Mouse (Mus musculus) CH12.LX (cell line): ENCODE measurements around the gene Alg5. TPM values are rescaled to one million over a fixed set of nuclear protein-coding genes. Genes with fewer than 3 reads are reported as not detected.

ENCODE experiments used
- DNase-seq: peaks from one replicate; pipeline ENCODE4 v3.0.0-alpha.2; 2013; ENCODE audit errors: extremely low read depth
- H3K27ac ChIP-seq: 2 replicates; pipeline ENCODE4 v1.5.1; 2012; ENCODE audit warnings: low read depth, mild to moderate bottlenecking, control low read depth, moderate library complexity; ENCODE audit not compliant: insufficient read depth
- H3K27me3 ChIP-seq: replicated peaks from 2 replicates; pipeline ENCODE3; 2012; ENCODE audit warnings: inconsistent platforms
- H3K36me3 ChIP-seq, 2 experiments: replicated peaks in 1 of 2; 2 replicates each; pipeline versions ENCODE3 to v1.6.1; 2012; ENCODE audit warnings: inconsistent platforms in 1 of 2, low read length in 1 of 2, mild to moderate bottlenecking in 1 of 2, mixed read lengths in 1 of 2, moderate library complexity in 1 of 2; ENCODE audit not compliant: control insufficient read depth in 1 of 2, insufficient read depth in 1 of 2
- H3K4me1 ChIP-seq, 2 experiments: 2 replicates each; pipeline ENCODE4 v1.6.1; 2012; ENCODE audit warnings: inconsistent platforms in 1 of 2, moderate library complexity in 1 of 2; ENCODE audit not compliant: insufficient read depth in 2 of 2, control insufficient read depth in 1 of 2
- H3K4me2 ChIP-seq: 2 replicates; pipeline ENCODE4 v1.6.1; 2012; ENCODE audit warnings: low read depth, mild to moderate bottlenecking, control low read depth; ENCODE audit not compliant: poor library complexity, insufficient read depth, severe bottlenecking
- H3K4me3 ChIP-seq, 3 experiments: fragments of 150-350 bp in 1 of 3; sonication (generic) in 1 of 3; replicated peaks in 1 of 3; 2 replicates each; pipeline versions ENCODE3 to v1.5.1; 2011 to 2012; ENCODE audit warnings: low read depth in 2 of 3, low read length in 2 of 3, mild to moderate bottlenecking in 2 of 3, moderate library complexity in 2 of 3, control low read depth in 1 of 3, improper control_type of control experiment in 1 of 3, inconsistent platforms in 1 of 3, mixed read lengths in 1 of 3; ENCODE audit not compliant: poor library complexity in 1 of 3
- H3K79me2 ChIP-seq: replicated peaks from 2 replicates; pipeline ENCODE4 v1.6.1; 2012; ENCODE audit warnings: mild to moderate bottlenecking, moderate library complexity; ENCODE audit not compliant: control insufficient read depth, poor library complexity, insufficient read depth, severe bottlenecking; ENCODE audit errors: extremely low read depth
- H3K9ac ChIP-seq: 2 replicates; pipeline ENCODE4 v1.6.1; 2012; ENCODE audit warnings: low read depth, mild to moderate bottlenecking, control low read depth, moderate library complexity; ENCODE audit not compliant: insufficient read depth
- H3K9me3 ChIP-seq: replicated peaks from 2 replicates; pipeline ENCODE3; 2012; ENCODE audit warnings: low read length, inconsistent platforms, mixed read lengths
- BHLHE40 ChIP-seq: IDR thresholded peaks from 2 replicates; pipeline ENCODE4 v1.6.1; 2011; ENCODE audit warnings: mild to moderate bottlenecking, low read depth, low read length, improper control_type of control experiment
- CHD2 ChIP-seq: IDR thresholded peaks from 2 replicates; pipeline ENCODE4 v1.6.1; 2011; ENCODE audit warnings: low read length, improper control_type of control experiment
- CTCF ChIP-seq, 2 experiments: IDR thresholded peaks in 1 of 2; conservative IDR thresholded peaks in 1 of 2; 2 replicates each; pipeline ENCODE4 v1.5.1; 2011 to 2012; ENCODE audit warnings: low read depth in 2 of 2, low read length in 2 of 2, improper control_type of control experiment in 1 of 2, inconsistent platforms in 1 of 2, mild to moderate bottlenecking in 1 of 2, moderate library complexity in 1 of 2
- E2F4 ChIP-seq: IDR thresholded peaks from 2 replicates; pipeline ENCODE4 v1.6.1; 2011; ENCODE audit warnings: low read depth, low read length, improper control_type of control experiment; ENCODE audit not compliant: insufficient replicate concordance
- ELF1 ChIP-seq: IDR thresholded peaks from 2 replicates; pipeline ENCODE4 v1.6.1; 2014; ENCODE audit warnings: low read depth, mild to moderate bottlenecking, inconsistent platforms, low read length, improper control_type of control experiment
- EP300 ChIP-seq: IDR thresholded peaks from 2 replicates; pipeline ENCODE4 v1.6.1; 2011; ENCODE audit warnings: low read length, improper control_type of control experiment
- GABPA ChIP-seq: IDR thresholded peaks from 2 replicates; pipeline ENCODE4 v1.6.1; 2012; ENCODE audit warnings: low read depth, low read length, improper control_type of control experiment, inconsistent platforms; ENCODE audit not compliant: insufficient replicate concordance
- IRF4 ChIP-seq: IDR thresholded peaks from 2 replicates; pipeline ENCODE4 v1.6.1; 2014; ENCODE audit warnings: low read depth, mild to moderate bottlenecking, inconsistent platforms, low read length, improper control_type of control experiment
- JUN ChIP-seq: IDR thresholded peaks from 2 replicates; pipeline ENCODE4 v1.6.1; 2011; ENCODE audit warnings: low read depth, mild to moderate bottlenecking, low read length, improper control_type of control experiment, moderate library complexity; ENCODE audit not compliant: insufficient read depth
- JUND ChIP-seq: conservative IDR thresholded peaks from 2 replicates; pipeline ENCODE4 v1.6.1; 2011; ENCODE audit warnings: low read depth, low read length, improper control_type of control experiment
- MAFK ChIP-seq: IDR thresholded peaks from 2 replicates; pipeline ENCODE4 v1.6.1; 2011; ENCODE audit warnings: low read length, improper control_type of control experiment; ENCODE audit not compliant: insufficient replicate concordance
- MAZ ChIP-seq: IDR thresholded peaks from 2 replicates; pipeline ENCODE4 v1.6.1; 2012; ENCODE audit warnings: low read depth, mild to moderate bottlenecking, inconsistent platforms, low read length, improper control_type of control experiment, moderate library complexity
- MEF2A ChIP-seq: IDR thresholded peaks from 2 replicates; pipeline ENCODE4 v1.6.1; 2014; ENCODE audit warnings: low read depth, mild to moderate bottlenecking, inconsistent platforms, low read length, improper control_type of control experiment, borderline replicate concordance
- NELFE ChIP-seq: IDR thresholded peaks from 2 replicates; pipeline ENCODE4 v1.6.1; 2011; ENCODE audit warnings: low read depth, low read length, improper control_type of control experiment
- NRF1 ChIP-seq: IDR thresholded peaks from 2 replicates; pipeline ENCODE4 v1.6.1; 2014; ENCODE audit warnings: low read depth, mild to moderate bottlenecking, inconsistent platforms, low read length, improper control_type of control experiment, moderate library complexity
- PAX5 ChIP-seq: IDR thresholded peaks from 2 replicates; pipeline ENCODE4 v1.6.1; 2012; ENCODE audit warnings: low read length, inconsistent platforms, mixed read lengths
- POLR2A ChIP-seq: IDR thresholded peaks from 2 replicates; pipeline ENCODE4 v1.6.1; 2011; ENCODE audit warnings: low read depth, mild to moderate bottlenecking, improper control_type of control experiment, low read length
- RCOR1 ChIP-seq: conservative IDR thresholded peaks from 2 replicates; pipeline ENCODE4 v1.6.1; 2012; ENCODE audit warnings: low read depth, mild to moderate bottlenecking, inconsistent platforms, low read length, improper control_type of control experiment
- SIN3A ChIP-seq: IDR thresholded peaks from 2 replicates; pipeline ENCODE4 v1.6.1; 2012; ENCODE audit warnings: low read length, improper control_type of control experiment, inconsistent platforms
- SMC3 ChIP-seq: IDR thresholded peaks from 2 replicates; pipeline ENCODE4 v1.6.1; 2011; ENCODE audit warnings: low read depth, low read length, improper control_type of control experiment
- TBP ChIP-seq: conservative IDR thresholded peaks from 2 replicates; pipeline ENCODE4 v1.6.1; 2011; ENCODE audit warnings: low read depth, low read length, improper control_type of control experiment
- TCF12 ChIP-seq: IDR thresholded peaks from 2 replicates; pipeline ENCODE4 v1.6.1; 2014; ENCODE audit warnings: low read depth, mild to moderate bottlenecking, inconsistent platforms, low read length, improper control_type of control experiment
- UBTF ChIP-seq: IDR thresholded peaks from 2 replicates; pipeline ENCODE4 v1.6.1; 2012; ENCODE audit warnings: low read depth, mild to moderate bottlenecking, inconsistent platforms, low read length, improper control_type of control experiment, moderate library complexity
- ZMIZ1 ChIP-seq: IDR thresholded peaks from 2 replicates; pipeline ENCODE4 v1.6.1; 2012; ENCODE audit warnings: low read depth, mild to moderate bottlenecking, inconsistent platforms, low read length, improper control_type of control experiment
- ZNF384 ChIP-seq: IDR thresholded peaks from 2 replicates; pipeline ENCODE4 v1.6.1; 2012; ENCODE audit warnings: low read depth, low read length, improper control_type of control experiment, inconsistent platforms
- dilution Hi-C: fragments of 300-500 bp; cut with MboI; formaldehyde crosslinking; loops from 2 replicates; pipeline ENCODE4 v1.14.3; 2020; ENCODE audit warnings: low sequenced_read_pairs; ENCODE audit not compliant: extremely low pct_unique_long_range_greater_than_20kb, extremely low pct_ligation_motif_present
- in situ Hi-C: fragments of 300-500 bp; cut with MboI; formaldehyde crosslinking; loops from 3 replicates; pipeline ENCODE4 v1.14.3; 2019; ENCODE audit warnings: low sequenced_read_pairs, low pct_ligation_motif_present, low pct_unique_long_range_greater_than_20kb, mixed read lengths
- polyA plus RNA-seq: library from polyadenylated mRNA; unstranded; fragments of >175 nt; gene quantifications from 2 replicates; pipeline ENCODE4 v1.2.1, GENCODE M21; 2012; ENCODE audit warnings: low read depth; ENCODE audit not compliant: insufficient read length
- total RNA-seq, 2 experiments: library from RNA; depleted of rRNA; stranded (reverse); fragments of 300-350 nt in 1 of 2; fragments of >200 nt in 1 of 2; gene quantifications; 2 replicates each; pipeline ENCODE4 v1.2.3; 2012 to 2014

Gene Alg5
- total and polyA plus RNA-seq, 3 experiments: 33.9 to 52.0 (median 48.0) TPM

DNA sequence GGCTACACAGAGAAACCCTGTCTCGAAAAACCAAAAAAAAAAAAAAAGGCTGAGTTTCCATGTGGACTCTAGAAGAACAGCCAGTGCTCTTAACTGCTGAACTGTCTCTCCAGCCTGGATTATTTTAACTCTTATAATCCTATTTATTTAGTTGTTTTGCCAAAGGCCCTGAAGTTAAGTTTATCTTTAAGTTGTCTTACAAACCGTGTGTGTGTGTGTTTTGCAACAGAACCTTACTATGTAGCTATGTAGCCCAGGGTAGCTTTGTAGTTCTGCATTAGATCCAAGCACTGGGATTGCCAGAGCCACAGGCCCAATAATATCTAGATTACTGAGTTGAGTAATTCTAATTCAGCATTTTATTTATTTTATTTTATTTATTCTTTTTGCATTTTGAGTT, 10.0 kb upstream of the Alg5 start:
- Histone ChIP-seq H3K27ac (no peak overlapping the region), H3K9me3 (no peaks in the 10 kb centered on the region), H3K9ac (no peak overlapping the region), H3K4me2 (no peak overlapping the region), H3K79me2 (peaks cover 22% of the 10 kb centered on the region), H3K4me3 (no peak overlapping the region), H3K36me3 (peaks cover 54 to 71% of the 10 kb centered on the region in 2 experiments), H3K4me1 (peaks cover 23 to 78% of the 10 kb centered on the region in 2 experiments), H3K27me3 (no peaks in the 10 kb centered on the region)
- in situ Hi-C loops: no loop called here
- no peak for TF ChIP-seq MAFK
- no peak for TF ChIP-seq RCOR1
- TF ChIP-seq CTCF (conservative IDR thresholded peaks at IDR 0.05 in 1 of 2, IDR thresholded peaks at IDR 0.05 in 1 of 2; ENCODE audit: low read depth in 2 of 2, low read length in 2 of 2): no peak
- no peak for TF ChIP-seq MEF2A
- no peak for TF ChIP-seq EP300
- no peak for DNase-seq
- dilution Hi-C loops: no loop called here

DNA sequence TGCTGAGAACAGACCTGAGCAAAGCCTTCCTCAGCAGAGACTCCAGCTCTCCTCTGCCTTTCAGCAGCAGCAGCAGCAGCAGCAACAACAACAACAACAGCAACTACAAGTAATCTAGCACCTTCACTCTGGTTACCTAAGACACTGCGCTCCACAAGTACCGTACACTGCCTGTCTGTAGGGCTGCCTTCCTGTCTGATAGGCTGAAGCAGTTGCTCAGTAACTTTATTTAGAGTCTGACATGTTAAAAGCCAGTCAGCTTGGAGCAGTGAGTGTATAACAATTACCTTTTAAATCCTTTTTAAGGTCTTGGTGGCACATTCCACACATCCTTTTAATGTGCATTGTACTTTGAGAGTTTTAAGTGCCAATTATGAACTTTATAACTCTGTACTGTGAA, 7.8 kb upstream of the Alg5 start:
- H3K4me1 ChIP-seq: peaks cover 26 to 91% of the 10 kb centered on the region in 2 experiments
- no peaks in the 10 kb centered on the region for H3K9me3 ChIP-seq
- DNase-seq: no peak
- H3K27ac ChIP-seq: peak overlapping the region; percentile 53
- H3K27me3 ChIP-seq: no peaks in the 10 kb centered on the region
- dilution Hi-C loops: no loop called here
- H3K36me3 ChIP-seq: peaks cover 47 to 71% of the 10 kb centered on the region in 2 experiments
- in situ Hi-C loops: no loop called here
- no peak overlapping the region for H3K4me3 ChIP-seq
- H3K79me2 ChIP-seq: peaks cover 18% of the 10 kb centered on the region
- no peak overlapping the region for H3K4me2 ChIP-seq
- TF ChIP-seq CTCF (conservative IDR thresholded peaks at IDR 0.05 in 1 of 2, IDR thresholded peaks at IDR 0.05 in 1 of 2; ENCODE audit: low read depth in 2 of 2, low read length in 2 of 2): no peak
- no peak for TF ChIP-seq SMC3
- TF ChIP-seq ELF1: no peak
- TF ChIP-seq TBP: no peak
- TF ChIP-seq PAX5: no peak
- no peak for TF ChIP-seq JUND
- no peak for TF ChIP-seq JUN
- no peak for TF ChIP-seq CHD2
- TF ChIP-seq TCF12: no peak
- H3K9ac ChIP-seq: no peak overlapping the region

DNA sequence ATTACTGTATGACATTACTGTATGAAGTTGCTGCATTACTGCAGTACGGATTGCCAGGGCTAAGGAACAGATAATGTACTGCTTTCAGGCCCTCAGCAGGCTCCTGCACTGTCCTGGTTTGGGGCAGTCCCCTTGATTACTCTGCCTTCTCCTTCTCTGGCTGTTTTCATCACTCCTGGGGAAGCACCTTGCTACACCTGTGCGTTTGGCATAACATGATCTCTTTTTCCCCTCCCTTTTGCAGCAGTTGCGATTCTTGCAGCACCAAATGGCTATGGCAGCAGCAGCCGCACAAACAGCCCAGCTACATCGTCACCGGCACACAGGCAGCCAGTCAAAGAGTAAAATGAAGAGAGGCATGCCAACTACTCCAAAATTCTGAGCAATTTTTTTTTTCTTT, 7.2 kb upstream of the Alg5 start:
- peaks cover 18% of the 10 kb centered on the region for H3K79me2 ChIP-seq
- no peak overlapping the region for H3K4me3 ChIP-seq
- dilution Hi-C loops (no loop called here), in situ Hi-C loops (no loop called here)
- no peak overlapping the region for H3K9ac ChIP-seq
- peaks cover 25 to 91% of the 10 kb centered on the region in 2 experiments for H3K4me1 ChIP-seq
- H3K4me2 ChIP-seq: no peak overlapping the region
- DNase-seq: peak; percentile 75
- peaks cover 42 to 71% of the 10 kb centered on the region in 2 experiments for H3K36me3 ChIP-seq
- no peaks in the 10 kb centered on the region for H3K9me3 ChIP-seq
- H3K27ac ChIP-seq: peak overlapping the region; percentile 12
- H3K27me3 ChIP-seq: no peaks in the 10 kb centered on the region
- TF ChIP-seq IRF4: peak; percentile 64
- no peak for TF ChIP-seq GABPA
- no peak for TF ChIP-seq UBTF
- TF ChIP-seq RCOR1: peak; percentile 69; the same call in 1 of the 2 replicates
- 0 out of 2 replicates have a peak, but pooled peaks have one; percentile 26 for TF ChIP-seq SIN3A
- TF ChIP-seq ZMIZ1: no peak
- TF ChIP-seq MAZ: 0 out of 2 replicates have a peak, but pooled peaks have one; percentile 57
- TF ChIP-seq TCF12: peak; percentile 53; the same call in 1 of the 2 replicates
- no peak for TF ChIP-seq POLR2A
- TF ChIP-seq BHLHE40: no peak
- TF ChIP-seq NRF1: 0 out of 2 replicates have a peak, but pooled peaks have one; percentile 23
- peak; percentile 71 for TF ChIP-seq EP300
- TF ChIP-seq MAFK: no peak
- TF ChIP-seq CHD2: 0 out of 2 replicates have a peak, but pooled peaks have one; percentile 18
- TF ChIP-seq ZNF384: no peak
- 0 out of 2 replicates have a peak, but pooled peaks have one; percentile 16 for TF ChIP-seq NELFE
- peak; percentile 53; the same call in 1 of the 2 replicates for TF ChIP-seq MEF2A
- no peak for TF ChIP-seq E2F4
